Mouse (Mus musculus): ENCODE measurements at regions not wholly inside any gene's neighbourhood (a gene's known extent, or its start where the extent isn't known, plus 50 kb on each side); places are given as distances from the start of the nearest gene placed in this dataset.
A peak's percentile ranks its signal among the peaks of the same experiment; 100 is the strongest.

- no peak for DNase-seq (ENCODE audit: extremely low read depth, insufficient read length, low spot score)
These were observed 237.9 kb downstream of the Qk start for GRCm38 (mm10) chr17:10081721-10082120.

DNA sequence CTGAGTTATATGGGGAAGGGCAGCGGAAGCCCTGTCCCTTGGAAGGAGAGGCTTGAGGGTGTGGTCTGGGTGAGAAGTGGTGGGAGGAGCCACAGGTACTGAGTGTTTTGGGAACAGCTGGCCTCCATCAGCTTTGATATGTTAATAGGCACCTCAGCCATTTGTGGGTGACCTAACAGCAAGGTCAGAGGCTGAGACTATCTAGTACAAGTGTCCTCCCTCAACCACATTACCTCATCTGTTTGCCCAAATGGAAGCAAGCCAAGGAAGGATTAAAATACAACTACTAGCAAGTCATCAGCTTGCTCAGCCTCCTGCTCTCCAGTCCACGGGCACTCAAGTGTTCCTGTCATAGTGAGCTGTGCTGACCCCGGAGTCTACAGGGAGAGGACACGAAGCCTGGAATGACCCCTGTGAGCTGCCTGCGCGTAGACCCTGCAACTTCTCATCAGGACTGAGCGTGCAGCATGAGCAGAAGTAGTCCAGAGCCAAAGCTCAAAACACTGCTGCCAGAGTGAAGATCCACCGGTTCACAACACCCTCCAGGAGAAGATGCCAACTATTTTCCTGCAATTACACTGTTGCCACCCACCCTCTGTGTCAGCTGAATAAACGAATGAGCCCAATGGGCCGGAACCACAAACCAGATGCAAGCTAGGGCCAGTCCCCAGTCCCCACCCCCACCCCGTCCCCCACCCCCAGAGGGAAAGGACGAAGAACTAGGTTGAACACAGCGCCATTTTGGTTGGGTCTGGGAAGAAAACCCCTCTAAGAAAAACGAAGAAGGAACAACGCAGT, 239.6 kb downstream of the Qk start:
- DNase-seq (ENCODE audit: extremely low read depth, insufficient read length, low spot score): no peak

GRCm38 (mm10) chr17:10078536-10079319, 240.9 kb downstream of the Qk start:
- DNase-seq (ENCODE audit: extremely low read depth, insufficient read length, low spot score): no peak

DNA sequence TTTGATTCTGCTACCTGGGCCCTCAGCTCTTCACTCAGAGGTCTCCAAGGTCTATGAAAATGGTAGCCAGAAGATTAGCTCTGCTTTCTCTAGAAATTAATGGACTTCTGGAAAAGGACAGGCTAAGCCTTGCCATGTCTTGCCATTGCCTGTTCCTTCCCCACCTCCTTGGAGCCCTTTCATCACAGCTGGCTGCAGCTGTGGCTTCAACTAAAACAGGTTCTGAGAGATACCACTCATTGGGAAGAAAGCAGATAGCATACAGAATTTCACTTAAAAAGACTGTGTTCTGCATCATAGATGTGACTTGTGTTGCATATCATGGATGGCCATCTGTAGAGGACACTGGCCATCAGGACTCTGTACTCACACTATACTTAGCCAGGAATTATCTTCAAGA, 246.4 kb downstream of the Qk start:
- no peak for DNase-seq (ENCODE audit: extremely low read depth, insufficient read length, low spot score)

GRCm38 (mm10) chr17:10069251-10069650, 250.4 kb downstream of the Qk start:
- DNase-seq (ENCODE audit: extremely low read depth, insufficient read length, low spot score): no peak

DNA sequence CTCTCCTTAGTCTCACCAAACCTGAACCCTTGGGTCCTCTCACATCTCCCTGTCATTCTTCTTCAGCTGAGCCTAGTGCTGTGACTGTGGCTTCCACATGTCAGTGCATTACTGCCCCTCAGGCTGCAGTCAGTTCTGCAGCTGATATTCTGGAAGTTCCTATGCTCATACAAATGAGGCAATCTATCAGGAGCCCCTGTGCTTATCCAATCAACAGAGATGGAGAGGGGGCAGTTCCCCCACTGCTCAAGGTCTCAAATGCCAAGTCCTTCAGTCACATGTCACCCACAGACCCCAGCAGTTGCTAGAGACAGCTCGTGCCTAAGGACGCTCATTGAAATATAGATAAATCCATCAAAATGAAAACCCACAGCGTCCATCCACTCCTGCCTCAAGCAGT, 254.5 kb downstream of the Qk start:
- no peak for DNase-seq (ENCODE audit: extremely low read depth, insufficient read length, low spot score)

GRCm38 (mm10) chr17:10062546-10063100, 257.0 kb downstream of the Qk start:
- no peak for DNase-seq (ENCODE audit: extremely low read depth, insufficient read length, low spot score)

DNA sequence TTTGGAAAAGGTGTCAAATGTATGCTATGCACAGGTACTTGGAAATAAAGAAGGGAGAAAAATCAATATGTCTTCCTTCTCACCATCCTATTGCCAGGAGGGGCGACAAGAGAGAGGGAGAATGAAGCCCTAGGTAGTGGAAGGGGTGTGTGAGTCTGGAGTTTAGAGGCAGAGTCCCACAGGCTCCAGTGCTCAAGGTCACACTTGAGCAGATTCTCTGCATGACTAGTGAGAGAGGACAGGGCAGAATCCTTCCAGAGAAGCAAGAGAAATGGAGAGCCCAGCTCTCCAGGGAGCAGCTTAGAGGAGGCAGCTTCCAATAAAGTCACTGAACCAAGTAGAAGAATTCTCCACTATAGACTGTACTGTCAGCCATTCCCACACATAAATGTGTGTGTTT, 261.9 kb downstream of the Qk start:
- DNase-seq (ENCODE audit: extremely low read depth, insufficient read length, low spot score): no peak

- DNase-seq (ENCODE audit: extremely low read depth, insufficient read length, low spot score): no peak
These were observed 263.6 kb downstream of the Qk start for GRCm38 (mm10) chr17:10056096-10056495.

DNA sequence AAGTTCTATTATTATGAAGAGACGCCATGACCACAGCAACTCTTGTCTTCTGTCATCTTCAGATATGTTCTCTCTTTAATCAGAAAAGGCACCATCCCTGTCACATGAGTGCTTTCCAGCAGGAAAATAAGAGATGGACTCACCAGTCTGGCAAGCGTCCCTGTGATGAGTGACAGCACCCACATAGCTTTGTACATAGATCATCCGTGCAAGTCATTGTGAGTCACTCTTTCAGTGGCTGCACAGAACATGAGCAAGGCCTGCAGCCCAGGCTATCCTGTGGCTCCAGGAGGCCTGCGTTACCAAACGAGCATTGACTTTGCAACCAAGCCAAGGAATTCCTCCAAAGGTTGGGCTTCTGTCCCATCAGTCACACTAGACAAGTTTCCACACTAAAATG, 265.3 kb downstream of the Qk start:
- peak; percentile 72 for DNase-seq (ENCODE audit: extremely low read depth, insufficient read length, low spot score)

DNA sequence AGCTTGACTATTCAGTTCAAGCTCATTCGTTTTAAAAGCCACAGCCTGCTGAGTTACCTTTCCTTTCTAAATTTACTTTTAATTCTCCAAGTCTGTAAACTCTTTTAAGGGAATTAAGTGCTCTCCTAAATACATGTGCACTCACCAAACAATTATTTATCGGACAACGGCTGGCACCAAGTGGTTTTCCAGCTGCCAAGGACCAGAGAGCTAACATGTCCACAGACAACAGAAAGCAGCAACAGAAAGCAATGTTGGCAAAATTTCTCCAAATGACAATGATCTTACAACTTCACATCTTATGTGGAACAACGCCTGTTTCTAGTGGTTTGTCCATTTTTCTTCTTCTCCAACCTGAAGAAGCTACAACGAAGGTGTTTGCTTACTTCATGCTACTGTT, 275.3 kb downstream of the Qk start:
- DNase-seq (ENCODE audit: extremely low read depth, insufficient read length, low spot score): no peak

GRCm38 (mm10) chr17:10042042-10042652, 277.5 kb downstream of the Qk start:
- DNase-seq (ENCODE audit: extremely low read depth, insufficient read length, low spot score): no peak

DNA sequence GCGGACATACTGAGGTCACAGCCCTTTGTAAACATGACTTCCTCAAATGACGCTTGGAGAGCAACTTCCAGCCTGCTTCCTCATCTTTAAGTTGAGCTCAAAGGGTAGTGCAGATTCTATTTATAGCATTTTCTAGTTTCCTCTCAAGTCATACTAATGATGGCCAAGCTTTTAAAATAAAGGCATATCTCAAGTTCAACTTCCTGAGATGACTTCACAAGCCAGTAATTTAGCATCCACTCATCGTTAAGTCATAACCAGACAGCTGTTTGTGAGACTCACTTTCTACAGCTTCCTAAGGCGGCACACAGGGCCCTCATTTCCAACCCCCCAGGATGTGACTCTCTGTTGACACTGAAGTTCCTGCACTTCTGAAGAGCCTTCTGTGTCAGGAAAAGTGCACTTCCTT, 278.7 kb downstream of the Qk start:
- DNase-seq (ENCODE audit: extremely low read depth, insufficient read length, low spot score): no peak

GRCm38 (mm10) chr17:10040375-10040774, 279.3 kb downstream of the Qk start:
- DNase-seq (ENCODE audit: extremely low read depth, insufficient read length, low spot score): no peak

DNA sequence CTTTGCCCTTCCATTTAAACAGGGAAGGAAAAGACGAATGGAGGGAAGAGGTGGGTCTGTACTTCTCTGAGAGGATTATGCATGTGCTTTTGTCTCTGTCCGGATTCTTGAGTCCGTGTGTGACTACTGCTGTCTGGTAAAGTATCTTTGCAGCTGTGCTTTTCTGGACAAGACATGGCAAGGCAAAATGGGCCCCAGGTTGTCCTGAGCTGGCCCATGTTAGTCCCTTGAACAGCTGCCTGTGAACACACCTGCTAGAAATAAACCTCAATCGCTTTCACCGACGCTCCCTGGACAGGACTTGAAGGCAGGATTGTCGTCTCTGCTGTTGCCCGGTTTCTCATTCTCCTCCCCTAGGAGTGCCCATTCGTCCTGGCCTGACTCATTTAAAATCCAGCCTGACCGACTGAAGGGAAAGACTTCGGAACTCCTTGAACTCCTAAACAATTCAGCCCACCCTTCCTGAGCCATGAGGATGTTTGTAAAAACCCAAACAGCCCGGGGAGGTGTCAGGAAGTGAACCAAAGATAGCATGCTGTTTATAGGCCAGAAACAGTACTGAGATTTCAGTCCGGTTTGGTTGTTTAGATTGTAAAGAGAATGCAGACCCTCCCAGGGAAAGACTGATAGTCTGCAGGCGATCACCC, 281.7 kb downstream of the Qk start:
- no peak for DNase-seq (ENCODE audit: extremely low read depth, insufficient read length, low spot score)

DNA sequence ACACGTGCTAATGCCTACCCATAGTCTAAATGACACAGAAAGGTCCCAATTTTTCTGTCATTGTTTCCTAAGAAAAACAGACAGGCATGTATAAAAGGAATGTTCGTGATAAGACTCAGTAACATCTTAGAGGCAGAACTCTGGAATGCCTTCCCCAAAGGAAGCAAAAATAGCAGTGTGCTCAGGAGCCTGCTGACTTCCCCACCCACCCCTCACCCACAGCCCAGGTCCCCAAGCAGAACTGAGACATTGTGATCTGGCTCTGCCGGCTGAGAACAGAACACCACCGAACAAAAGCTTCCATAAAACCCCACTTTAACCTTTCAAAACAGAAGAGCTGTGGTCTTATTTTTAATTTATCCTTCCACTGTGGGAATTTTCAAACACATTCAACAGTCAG, 286.1 kb downstream of the Qk start:
- no peak for DNase-seq (ENCODE audit: extremely low read depth, insufficient read length, low spot score)

GRCm38 (mm10) chr17:10031033-10031432, 288.6 kb downstream of the Qk start:
- no peak for DNase-seq (ENCODE audit: extremely low read depth, insufficient read length, low spot score)

DNA sequence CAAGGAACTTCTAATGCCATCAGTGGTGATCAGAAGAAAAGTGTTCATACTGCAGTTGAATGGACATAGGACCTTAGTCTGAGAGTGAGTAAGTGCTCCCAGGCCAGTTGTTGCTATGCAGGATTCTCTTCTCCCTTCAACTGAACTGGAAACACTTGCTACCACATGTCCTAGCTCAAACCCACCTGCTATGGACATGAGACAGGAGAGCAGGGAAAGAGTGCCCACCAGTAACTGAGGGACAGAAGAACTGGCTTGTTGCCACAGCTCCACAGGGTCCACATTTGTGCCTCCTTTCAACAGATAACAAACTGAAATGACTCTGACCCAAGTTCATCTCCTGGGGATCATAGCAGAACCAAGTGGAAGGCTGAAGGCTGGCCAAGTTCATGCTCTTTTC, 292.9 kb downstream of the Qk start:
- DNase-seq (ENCODE audit: extremely low read depth, insufficient read length, low spot score): no peak

- DNase-seq (ENCODE audit: extremely low read depth, insufficient read length, low spot score): no peak
These were observed 294.4 kb downstream of the Qk start for GRCm38 (mm10) chr17:10025212-10025611.

- DNase-seq (ENCODE audit: extremely low read depth, insufficient read length, low spot score): no peak
These were observed 295.3 kb downstream of the Qk start for GRCm38 (mm10) chr17:10024323-10024722.

GRCm38 (mm10) chr17:10012161-10012560, 307.5 kb downstream of the Qk start:
- DNase-seq (ENCODE audit: extremely low read depth, insufficient read length, low spot score): no peak

Measured in 3134 (cell line).